Mouse (Mus musculus): ENCODE measurements around the gene Top3b. TPM values are rescaled to one million over a fixed set of nuclear protein-coding genes. Genes with fewer than 3 reads are reported as not detected.

Gene Top3b
- polyA plus RNA-seq, 1 experiment from 2014 or later, result 20.3 TPM

DNA sequence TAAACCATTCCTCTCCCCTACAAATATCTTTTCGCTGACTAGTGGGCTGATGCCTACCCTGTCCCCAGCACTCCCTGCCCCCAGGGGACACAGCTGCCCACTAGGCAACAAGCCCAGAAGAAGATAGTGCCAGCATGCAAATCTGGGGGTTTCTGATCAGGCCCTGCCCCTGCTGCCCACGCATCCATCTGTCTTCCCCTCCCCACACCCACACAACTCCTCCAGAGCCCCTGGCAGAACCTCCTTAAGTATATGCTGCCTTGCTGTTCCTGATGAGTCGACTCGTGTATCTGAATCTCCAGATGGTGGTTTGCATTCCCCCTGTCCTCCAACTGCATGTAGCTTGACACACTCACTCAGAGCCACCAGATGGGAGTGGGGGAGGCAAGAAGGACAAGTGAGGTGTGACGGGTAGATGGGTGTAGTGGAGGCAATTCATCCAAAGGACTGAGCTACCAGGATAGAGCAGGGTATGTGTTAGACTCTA lies 60.3 kb downstream of the Top3b start:
- Histone ChIP-seq H3K9me3 (replicated peaks) (no peaks in the 10 kb centered on the region), H3K27ac (replicated peaks) (no peak overlapping the region), H3K9ac (no peak overlapping the region), H3K4me1 (replicated peaks) (no peaks in the 10 kb centered on the region), H3K36me3 (replicated peaks) (no peaks in the 10 kb centered on the region), H3K27me3 (no peaks in the 10 kb centered on the region), H3K4me2 (no peak overlapping the region), H3K4me3 (replicated peaks) (no peak overlapping the region)
- no peak for ATAC-seq (ENCODE audit: insufficient read depth)
- 53% methylated on average over 5 of the region's 5 CpGs for WGBS (ENCODE audit: insufficient replicate concordance)

GRCm38 (mm10) chr16:16939543-16939942 lies 69.0 kb downstream of the Top3b start:
- H3K27ac ChIP-seq (replicated peaks), result no peak overlapping the region
- ATAC-seq (ENCODE audit: insufficient read depth), result no peak
- WGBS (ENCODE audit: insufficient replicate concordance), result 55% methylated on average over 9 of the region's 9 CpGs

DNA sequence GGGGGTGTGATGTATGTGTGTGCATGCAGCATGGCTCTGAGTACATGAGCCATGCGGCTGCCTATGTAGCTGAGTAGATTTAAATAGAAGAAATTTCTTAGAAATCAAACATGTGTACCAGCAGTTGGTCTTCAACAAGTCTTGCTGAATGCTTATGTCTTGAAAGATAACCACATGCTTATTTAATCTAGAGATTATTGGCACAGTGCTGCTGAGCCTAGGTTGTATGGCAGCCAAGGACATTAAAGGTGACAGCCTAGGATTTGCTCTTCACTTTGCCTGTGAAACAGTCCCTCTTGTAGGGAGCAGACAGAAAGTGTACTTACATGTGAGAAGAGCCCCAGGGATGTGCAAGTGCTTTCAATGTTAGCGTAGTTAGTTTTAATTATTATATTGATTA lies 70.5 kb downstream of the Top3b start:
- H3K36me3 ChIP-seq (replicated peaks), result no peaks in the 10 kb centered on the region
- H3K27me3 ChIP-seq, result no peaks in the 10 kb centered on the region
- H3K9me3 ChIP-seq (replicated peaks), result no peaks in the 10 kb centered on the region
- H3K9ac ChIP-seq, result no peak overlapping the region
- no peak for ATAC-seq (ENCODE audit: insufficient read depth)
- H3K4me2 ChIP-seq, result no peak overlapping the region
- no peak overlapping the region for H3K27ac ChIP-seq (replicated peaks)
- H3K4me1 ChIP-seq (replicated peaks), result no peaks in the 10 kb centered on the region
- 67% methylated on average over 2 of the region's 2 CpGs for WGBS (ENCODE audit: insufficient replicate concordance)
- H3K4me3 ChIP-seq (replicated peaks), result no peak overlapping the region

More at GRCm38 (mm10) chr16:16939543-16939942, 69.0 kb downstream of the Top3b start:
- H3K4me3 ChIP-seq (replicated peaks), result no peak overlapping the region
- no peak overlapping the region for H3K4me2 ChIP-seq
- H3K9me3 ChIP-seq (replicated peaks), result no peaks in the 10 kb centered on the region
- no peaks in the 10 kb centered on the region for H3K36me3 ChIP-seq (replicated peaks)
- H3K9ac ChIP-seq, result no peak overlapping the region
- no peaks in the 10 kb centered on the region for H3K4me1 ChIP-seq (replicated peaks)
- no peaks in the 10 kb centered on the region for H3K27me3 ChIP-seq

Other genes with a start within 250 kb of the Top3b start
- not detected in 2 replicates for gene Olfr19, start 194.3 kb upstream of the Top3b start, polyA plus RNA-seq (2015; fragmentation: Nextera tagmentation; extraction: Ambion mirVana)
- gene Spag6l, start 41.3 kb upstream of the Top3b start, polyA plus RNA-seq (2015; fragmentation: Nextera tagmentation; extraction: Ambion mirVana), result not detected in 2 replicates
- gene Igll1, start 6.8 kb upstream of the Top3b start, polyA plus RNA-seq (2015; fragmentation: Nextera tagmentation; extraction: Ambion mirVana), result 10.3 and 13.9 TPM in 2 replicates
- 6.4 and 8.6 TPM in 2 replicates for gene Vpreb1, start 107 bp downstream of the Top3b start, polyA plus RNA-seq (2015; fragmentation: Nextera tagmentation; extraction: Ambion mirVana)
- gene Ppm1f, start 25.7 kb downstream of the Top3b start, polyA plus RNA-seq (2015; fragmentation: Nextera tagmentation; extraction: Ambion mirVana), result 6.9 and 7.3 TPM in 2 replicates
- gene Mapk1, start 112.6 kb downstream of the Top3b start, polyA plus RNA-seq (2015; fragmentation: Nextera tagmentation; extraction: Ambion mirVana), result 80.3 and 82.0 TPM in 2 replicates
- 1.0 and 1.2 TPM in 2 replicates for gene Ypel1, start 199.0 kb downstream of the Top3b start, polyA plus RNA-seq (2015; fragmentation: Nextera tagmentation; extraction: Ambion mirVana)
- gene Ppil2, start 240.5 kb downstream of the Top3b start, polyA plus RNA-seq (2015; fragmentation: Nextera tagmentation; extraction: Ambion mirVana), result 57.2 and 57.7 TPM in 2 replicates